ENCODE assay signal across 24 mouse cellular contexts in genomic region chr11:83776798-83777197, GRCm38 (mm10). TPM values are rescaled to one million over a fixed set of nuclear protein-coding genes. Genes with fewer than 3 reads are reported as not detected.
DNase-seq lines count a peak whose midpoint lies in the region; ATAC-seq and TF ChIP-seq lines count a peak whose summit lies in the region.
"Had no signal": no experiment of that assay in that cellular context is flagged by ENCODE, and none has a peak within 500 bp of the region (broad histone marks: within the 10 kb centered on the region; RNA-seq: fewer than 3 reads in every experiment).

No protein-coding gene starts in this region.

- no peaks in the 10 kb centered on the region for H3K79me2 ChIP-seq in MEL (ENCODE audit: control insufficient read depth, insufficient read depth, low read length, poor library complexity)

- H3K36me3 ChIP-seq in MEL (ENCODE audit: control insufficient read depth in 1 of 2, insufficient read depth in 2 of 2, low read length in 2 of 2) = peaks cover 5 to 25% of the 10 kb centered on the region in 2 experiments; a peak in 3 of 4 replicates

- ATAC-seq in granulocyte monocyte progenitor cell, adult 5-6 weeks (replicated peaks; ENCODE audit: poor library complexity, severe bottlenecking) = peak; percentile 62
- ATAC-seq: activated CD4-positive, CD25-positive, alpha-beta regulatory T cell, adult 4 months; forebrain, embryonic 13.5 days; forebrain, embryonic 15.5 days; forebrain, postnatal 0 days; Patski had no signal

- TF ChIP-seq CTCF in MEL (IDR thresholded peaks at IDR 0.05 in 2 of 3, conservative IDR thresholded peaks at IDR 0.05 in 1 of 3; ENCODE audit: control insufficient read depth in 1 of 3, insufficient read depth in 1 of 3, low read depth in 2 of 3, low read length in 3 of 3, poor library complexity in 1 of 3, severe bottlenecking in 1 of 3) = no peak

- TF ChIP-seq POLR2A in MEL (IDR thresholded peaks at IDR 0.05; ENCODE audit: control insufficient read depth in 1 of 2, insufficient read depth in 1 of 2, low read depth in 1 of 2, low read length in 2 of 2, poor library complexity in 1 of 2) = no peak

- peak in 1 of 2 experiments; percentile 38; a peak in 1 of 4 replicates for TF ChIP-seq EP300 in MEL (IDR thresholded peaks at IDR 0.05; ENCODE audit: low read depth in 1 of 2, low read length in 2 of 2)

- no peaks in the 10 kb centered on the region for H3K9me3 ChIP-seq in MEL (replicated peaks; ENCODE audit: insufficient read depth, low read length)
- H3K9me3 ChIP-seq: embryonic facial prominence, embryonic 10.5 days; embryonic facial prominence, embryonic 12.5 days; forebrain, embryonic 13.5 days; forebrain, embryonic 15.5 days had no signal

- peak; percentile 72 for DNase-seq in MEL (ENCODE audit: low read depth, low spot score)
- no peak for DNase-seq in kidney, adult 8-10 months
- no peak for DNase-seq in ovary, postnatal 36 days (ENCODE audit: low spot score)
- no peak for DNase-seq in right cerebral cortex, postnatal 25 days
- DNase-seq: adrenal gland, adult 8-10 months; adrenal gland, postnatal 14 days; adrenal gland, postnatal 36 days; cerebellum, adult 11-12 months; cerebellum, adult 2 months; cerebellum, adult 9-10 months; cerebellum, postnatal 10 days; cerebellum, postnatal 25 days; forebrain, postnatal 0 days had no signal

- H3K27me3 ChIP-seq in MEL (ENCODE audit: control insufficient read depth in 1 of 2, insufficient read depth in 2 of 2, low read length in 2 of 2) = no peaks in the 10 kb centered on the region
- H3K27me3 ChIP-seq: embryonic facial prominence, embryonic 12.5 days; forebrain, embryonic 13.5 days; forebrain, embryonic 15.5 days; Patski had no signal

- no peak overlapping the region for H3K9ac ChIP-seq in MEL (ENCODE audit: control insufficient read depth, low read depth, low read length, poor library complexity, severe bottlenecking)
- H3K9ac ChIP-seq: embryonic facial prominence, embryonic 12.5 days; forebrain, embryonic 13.5 days; forebrain, embryonic 15.5 days; forebrain, postnatal 0 days had no signal

- H3K4me3 ChIP-seq in MEL (ENCODE audit: control insufficient read depth in 1 of 2, insufficient read depth in 1 of 2, low read depth in 2 of 2, low read length in 2 of 2) = no peak overlapping the region
- H3K4me3 ChIP-seq: embryonic facial prominence, embryonic 10.5 days; embryonic facial prominence, embryonic 12.5 days; forebrain, embryonic 13.5 days; forebrain, embryonic 15.5 days had no signal

- H3K27ac ChIP-seq in MEL (ENCODE audit: control insufficient read depth, low read depth, low read length) = no peak overlapping the region; the same call in 1 of the 2 replicates
- H3K27ac ChIP-seq: embryonic facial prominence, embryonic 10.5 days; embryonic facial prominence, embryonic 12.5 days; forebrain, embryonic 13.5 days; forebrain, embryonic 15.5 days had no signal

- no peak for TF ChIP-seq RAD21 in MEL (IDR thresholded peaks at IDR 0.05; ENCODE audit: low read depth, low read length)

- H3K4me1 ChIP-seq in MEL (ENCODE audit: control insufficient read depth in 1 of 2, insufficient read depth in 2 of 2, low read length in 2 of 2) = peaks cover 2 to 6% of the 10 kb centered on the region in 2 experiments; a peak in 2 of 4 replicates
- H3K4me1 ChIP-seq: embryonic facial prominence, embryonic 10.5 days; embryonic facial prominence, embryonic 12.5 days; forebrain, embryonic 13.5 days; forebrain, embryonic 15.5 days had no signal

TF ChIP-seq in MEL, 35 proteins besides CTCF, POLR2A, EP300 and RAD21:
- TF ChIP-seq ETS1 (IDR thresholded peaks at IDR 0.05; ENCODE audit: low read depth, low read length) (no peak), POLR2AphosphoS2 (IDR thresholded peaks at IDR 0.05; ENCODE audit: low read length) (no peak), TAL1 (IDR thresholded peaks at IDR 0.05; ENCODE audit: low read length) (no peak), ZNF384 (IDR thresholded peaks at IDR 0.05; ENCODE audit: low read depth, low read length) (no peak), MEF2A (IDR thresholded peaks at IDR 0.05; ENCODE audit: extremely low read depth, insufficient replicate concordance, low read depth, low read length, poor library complexity, severe bottlenecking) (no peak), MAX (IDR thresholded peaks at IDR 0.05; ENCODE audit: low read length) (0 out of 2 replicates have a peak, but pooled peaks have one; percentile 43), SIN3A (IDR thresholded peaks at IDR 0.05; ENCODE audit: low read length) (0 out of 2 replicates have a peak, but pooled peaks have one; percentile 36), KAT2A (conservative IDR thresholded peaks at IDR 0.05; ENCODE audit: low read depth, low read length) (no peak), USF1 (IDR thresholded peaks at IDR 0.05; ENCODE audit: low read depth, low read length) (no peak), GABPA (IDR thresholded peaks at IDR 0.05; ENCODE audit: low read depth, low read length) (no peak), CHD1 (IDR thresholded peaks at IDR 0.05; ENCODE audit: low read depth, low read length) (no peak), POLR2AphosphoS5 (IDR thresholded peaks at IDR 0.05; ENCODE audit: borderline replicate concordance, low read depth, low read length) (no peak), UBTF (IDR thresholded peaks at IDR 0.05; ENCODE audit: borderline replicate concordance, insufficient read depth, low read depth, low read length) (no peak), ELF1 (IDR thresholded peaks at IDR 0.05; ENCODE audit: low read depth, low read length) (no peak), USF2 (IDR thresholded peaks at IDR 0.05; ENCODE audit: borderline replicate concordance in 1 of 2, insufficient read depth in 1 of 2, low read depth in 1 of 2, low read length in 2 of 2) (no peak), NELFE (IDR thresholded peaks at IDR 0.05; ENCODE audit: low read depth, low read length) (no peak), BHLHE40 (IDR thresholded peaks at IDR 0.05; ENCODE audit: borderline replicate concordance, low read depth, low read length) (no peak), TBP (IDR thresholded peaks at IDR 0.05; ENCODE audit: low read depth, low read length) (no peak), SMC3 (IDR thresholded peaks at IDR 0.05; ENCODE audit: low read depth, low read length) (no peak), MAFK (IDR thresholded peaks at IDR 0.05; ENCODE audit: borderline replicate concordance, low read depth, low read length) (0 out of 2 replicates have a peak, but pooled peaks have one; percentile 4), HCFC1 (IDR thresholded peaks at IDR 0.05; ENCODE audit: low read depth, low read length) (no peak), E2F4 (IDR thresholded peaks at IDR 0.05; ENCODE audit: borderline replicate concordance, low read depth, low read length) (no peak), ZC3H11A (IDR thresholded peaks at IDR 0.05; ENCODE audit: low read depth, low read length) (no peak), MYB (IDR thresholded peaks at IDR 0.05; ENCODE audit: low read depth, low read length) (no peak), RCOR1 (IDR thresholded peaks at IDR 0.05; ENCODE audit: low read depth, low read length) (no peak), JUND (IDR thresholded peaks at IDR 0.05; ENCODE audit: low read depth, low read length) (0 out of 2 replicates have a peak, but pooled peaks have one; percentile 10), MAZ (IDR thresholded peaks at IDR 0.05; ENCODE audit: low read depth, low read length) (no peak), MXI1 (IDR thresholded peaks at IDR 0.05; ENCODE audit: low read depth, low read length) (0 out of 2 replicates have a peak, but pooled peaks have one; percentile 9), ZMIZ1 (IDR thresholded peaks at IDR 0.05; ENCODE audit: low read depth, low read length) (no peak), GATA1 (IDR thresholded peaks at IDR 0.05; ENCODE audit: low read depth, low read length) (no peak), ZKSCAN1 (IDR thresholded peaks at IDR 0.05; ENCODE audit: low read depth, low read length) (no peak), TCF12 (IDR thresholded peaks at IDR 0.05; ENCODE audit: low read depth, low read length) (no peak), CHD2 (IDR thresholded peaks at IDR 0.05; ENCODE audit: low read length) (no peak), MYC (IDR thresholded peaks at IDR 0.05; ENCODE audit: low read depth, low read length) (peak; percentile 54; the same call in 1 of the 2 replicates)
TF ChIP-seq in MEL: peak in this region for 6.

RNA-seq across cellular contexts. Expression of gene Heatr6, which starts 23.3 kb away (rescaled TPM):
- 17.3 and 17.7 TPM in 2 replicates for total RNA-seq in MEL (2012; rRNA removed)
- 10 to 100 TPM in 1 of 2 experiments, not detected in 1; 21.2 TPM for polyA plus RNA-seq in MEL (2012; ENCODE audit: insufficient read depth in 1 of 2, insufficient read length in 2 of 2, low read depth in 1 of 2, low replicate concordance in 2 of 2, missing spikeins in 1 of 2)
- 10.4 and 30.5 TPM in 2 replicates for total RNA-seq in granulocyte monocyte progenitor cell, adult 5-6 weeks (2014; fragmentation: Nextera tagmentation)
- total RNA-seq in granulocyte monocyte progenitor cell, adult 5-6 weeks (2017) = 8.9 and 17.8 TPM in 2 replicates

RNA-seq across cellular contexts. Expression of gene Wfdc21, which starts 30.1 kb away (rescaled TPM):
- total RNA-seq in MEL (2012; rRNA removed) = not detected in 2 replicates
- polyA plus RNA-seq in MEL (2012; ENCODE audit: insufficient read depth in 1 of 2, insufficient read length in 2 of 2, low read depth in 1 of 2, low replicate concordance in 2 of 2, missing spikeins in 1 of 2) = not detected
- total RNA-seq in granulocyte monocyte progenitor cell, adult 5-6 weeks (2014; fragmentation: Nextera tagmentation) = 15.7 and 47.5 TPM in 2 replicates
- 28.0 and 70.7 TPM in 2 replicates for total RNA-seq in granulocyte monocyte progenitor cell, adult 5-6 weeks (2017)
- total RNA-seq: forebrain, postnatal 0 days; G1E had no signal
- polyA plus RNA-seq: activated CD4-positive, CD25-positive, alpha-beta regulatory T cell, adult 4 months; C2C12; cortical plate, adult 2 months; embryonic facial prominence, embryonic 10.5 days; embryonic facial prominence, embryonic 12.5 days; forebrain, embryonic 11.5 days; forebrain, embryonic 13.5 days; forebrain, embryonic 15.5 days; forebrain, postnatal 0 days; G1E; Patski had no signal

Comparison
In these comparisons a context has a peak if more than half of its experiments do, and no peak if none do; other contexts are left out.
1. RNA of gene Wfdc21, which starts 30.1 kb away (total RNA-seq): 15.7 to 70.7 TPM in granulocyte monocyte progenitor cell, adult 5-6 weeks; not detected in MEL; every median in the first group is over 10 times any median in the second.